Mouse (Mus musculus) urinary bladder, adult 2 months (tissue): ENCODE results near the gene Gm5726. TPM values are rescaled to one million over a fixed set of nuclear protein-coding genes. Genes with fewer than 3 reads are reported as not detected.
"Not testable (repeated sequence)": the region's sequence is repeated elsewhere in the genome, so short reads cannot be mapped to it uniquely, and the experiment has no call there.

Experiments used
- DNase-seq: peaks from one replicate; pipeline ENCODE4 v3.0.0; 2022; ENCODE audit warnings: low spot score
- polyA plus RNA-seq: library from polyadenylated mRNA; depleted of rRNA; stranded (reverse); fragments of >200 nt; gene quantifications from 2 replicates; pipeline ENCODE4 v1.2.3, GENCODE M21; 2012; rRNA removed

Gene Gm5726
- polyA plus RNA-seq = not detected in 2 replicates

- not testable (repeated sequence) for DNase-seq
Observed at GRCm38 (mm10) chr7:20545657-20546056, at the start of gene Gm5726. Gm5726 (minus strand) TSS chr7:20545757.

GRCm38 (mm10) chr7:20576141-20576540 lies 30.6 kb upstream of the Gm5726 start, which contains the start of gene Gm4141:
Gm4141 (minus strand) TSS chr7:20576241.
- not testable (repeated sequence) for DNase-seq

DNA sequence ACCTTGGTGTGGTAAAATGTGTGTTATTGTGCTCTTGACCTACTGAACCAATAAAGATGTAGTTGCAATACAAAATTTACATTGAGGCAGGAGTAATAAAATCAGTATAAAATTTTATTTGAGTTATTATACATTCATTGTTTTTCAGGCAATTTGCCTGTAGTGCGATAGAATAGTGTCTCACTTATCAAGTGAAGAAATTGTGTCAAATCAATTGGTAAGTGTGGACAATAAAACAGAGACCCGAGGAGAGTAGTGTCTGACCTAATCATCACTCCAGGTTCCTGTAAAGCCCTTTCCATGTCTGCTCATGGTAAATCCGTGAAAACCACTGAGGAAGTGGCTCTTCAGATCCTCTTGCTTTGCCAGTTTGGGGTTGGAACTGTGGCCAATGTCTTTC lies 12.0 kb downstream of the Gm5726 start, which contains the start of gene Vmn1r104:
Gene Vmn1r104 (plus strand): TSS at position 301 of the 400 bp plus-strand sequence.
- DNase-seq = not testable (repeated sequence)

DNA sequence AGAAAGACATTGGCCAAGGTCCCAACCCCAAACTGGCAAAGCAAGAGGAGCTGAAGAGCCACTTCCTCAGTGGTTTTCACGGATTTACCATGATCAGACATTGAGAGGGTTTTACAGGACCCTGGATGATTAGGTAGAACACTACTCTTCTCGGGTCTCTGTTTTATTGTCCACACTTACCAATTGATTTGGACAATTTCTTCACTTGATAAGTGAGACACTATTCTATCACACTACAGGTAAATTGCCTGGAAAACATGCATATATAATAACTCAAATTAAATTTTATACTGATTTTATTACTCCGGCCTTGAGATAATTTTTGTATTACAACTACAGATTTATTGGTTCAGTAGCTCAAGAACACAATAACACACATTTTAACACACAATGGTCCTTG lies 35.1 kb downstream of the Gm5726 start, which contains the start of gene Vmn1r103:
Gene Vmn1r103 (minus strand): TSS at position 101 of the 400 bp plus-strand sequence.
- DNase-seq = not testable (repeated sequence)

Other genes with a start within 250 kb of the Gm5726 start
- gene Gm4133, start 211.7 kb downstream of the Gm5726 start, polyA plus RNA-seq = not detected in 2 replicates
- gene Gm5728, start 170.3 kb downstream of the Gm5726 start, polyA plus RNA-seq = not detected in 2 replicates
- gene Vmn1r100, start 127.8 kb downstream of the Gm5726 start, polyA plus RNA-seq = not detected in 2 replicates
- not detected in 2 replicates for gene Vmn1r101, start 103.2 kb downstream of the Gm5726 start, polyA plus RNA-seq
- not detected in 2 replicates for gene Gm10670, start 70.8 kb downstream of the Gm5726 start, polyA plus RNA-seq
- not detected in 2 replicates for gene Vmn1r103, start 35.2 kb downstream of the Gm5726 start, polyA plus RNA-seq
- gene Vmn1r104, start 11.9 kb downstream of the Gm5726 start, polyA plus RNA-seq = not detected in 2 replicates
- not detected in 2 replicates for gene Gm4141, start 30.5 kb upstream of the Gm5726 start, polyA plus RNA-seq
- not detected in 2 replicates for gene Gm4513, start 53.3 kb upstream of the Gm5726 start, polyA plus RNA-seq
- not detected in 2 replicates for gene Vmn1r107, start 123.2 kb upstream of the Gm5726 start, polyA plus RNA-seq
- gene Vmn1r111, start 157.5 kb upstream of the Gm5726 start, polyA plus RNA-seq = not detected in 2 replicates
- gene Gm10668, start 184.9 kb upstream of the Gm5726 start, polyA plus RNA-seq = not detected in 2 replicates
- gene Vmn1r112, start 225.4 kb upstream of the Gm5726 start, polyA plus RNA-seq = not detected in 2 replicates
- not detected in 2 replicates for gene Vmn1r113, start 241.5 kb upstream of the Gm5726 start, polyA plus RNA-seq